Mouse (Mus musculus) 3134 (cell line): Measurements from ENCODE around the gene Slc35a5.

Source experiments
- DNase-seq: peaks from one replicate; pipeline ENCODE4 v3.0.0-alpha.2; 2011; ENCODE audit warnings: low spot score; ENCODE audit not compliant: insufficient read length; ENCODE audit errors: extremely low read depth

Slc35a5 gene

DNA sequence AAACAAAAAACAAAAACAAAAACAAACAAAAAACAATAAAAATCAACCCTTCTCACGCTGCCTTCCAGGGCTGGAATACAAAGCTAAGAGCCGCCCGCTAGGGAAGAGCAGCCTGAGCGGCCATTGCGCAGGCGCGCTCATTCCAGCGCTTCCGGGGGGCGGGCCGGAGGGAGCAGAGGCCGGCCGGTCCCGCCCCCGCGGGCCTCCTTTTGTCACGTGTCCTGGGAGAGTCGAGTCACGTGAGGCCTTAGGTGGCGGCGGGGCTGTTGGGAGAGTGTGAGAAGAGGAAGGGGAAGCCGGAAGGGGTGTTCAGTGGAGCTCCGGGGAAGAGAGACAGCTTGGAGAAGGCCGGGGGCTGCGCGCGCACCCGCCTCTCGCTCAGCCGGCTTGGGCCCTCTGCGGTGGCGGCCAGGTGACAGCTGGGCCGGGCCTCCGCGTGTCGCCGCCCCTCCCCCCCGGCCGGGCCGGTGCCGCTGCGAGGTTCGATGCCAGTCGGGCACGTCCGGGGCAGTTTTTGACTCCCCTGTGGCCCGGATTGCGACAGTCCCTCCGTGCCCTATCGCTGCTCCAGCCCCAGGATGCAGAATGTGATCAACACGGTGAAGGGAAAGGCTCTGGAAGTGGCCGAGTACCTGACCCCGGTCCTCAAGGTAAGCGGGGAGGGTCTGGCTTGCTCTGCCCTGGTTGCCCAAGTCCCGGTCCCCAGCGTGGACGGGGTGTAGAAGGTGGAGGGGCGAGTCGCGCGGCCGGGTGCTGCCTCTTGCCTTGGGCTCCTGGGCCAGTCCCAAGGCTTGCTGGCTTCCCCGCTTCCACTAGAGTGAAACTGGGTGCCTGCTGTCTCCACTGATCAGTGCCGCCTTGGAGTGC, at the start of gene Slc35a5, which contains the start of gene Atg3:
Gene Slc35a5, minus strand, starts transcription at position 185 of the 867 bp plus-strand sequence.
Gene Atg3, plus strand, starts transcription at position 264 of the 867 bp plus-strand sequence.
- peak; percentile 95 for DNase-seq

DNA sequence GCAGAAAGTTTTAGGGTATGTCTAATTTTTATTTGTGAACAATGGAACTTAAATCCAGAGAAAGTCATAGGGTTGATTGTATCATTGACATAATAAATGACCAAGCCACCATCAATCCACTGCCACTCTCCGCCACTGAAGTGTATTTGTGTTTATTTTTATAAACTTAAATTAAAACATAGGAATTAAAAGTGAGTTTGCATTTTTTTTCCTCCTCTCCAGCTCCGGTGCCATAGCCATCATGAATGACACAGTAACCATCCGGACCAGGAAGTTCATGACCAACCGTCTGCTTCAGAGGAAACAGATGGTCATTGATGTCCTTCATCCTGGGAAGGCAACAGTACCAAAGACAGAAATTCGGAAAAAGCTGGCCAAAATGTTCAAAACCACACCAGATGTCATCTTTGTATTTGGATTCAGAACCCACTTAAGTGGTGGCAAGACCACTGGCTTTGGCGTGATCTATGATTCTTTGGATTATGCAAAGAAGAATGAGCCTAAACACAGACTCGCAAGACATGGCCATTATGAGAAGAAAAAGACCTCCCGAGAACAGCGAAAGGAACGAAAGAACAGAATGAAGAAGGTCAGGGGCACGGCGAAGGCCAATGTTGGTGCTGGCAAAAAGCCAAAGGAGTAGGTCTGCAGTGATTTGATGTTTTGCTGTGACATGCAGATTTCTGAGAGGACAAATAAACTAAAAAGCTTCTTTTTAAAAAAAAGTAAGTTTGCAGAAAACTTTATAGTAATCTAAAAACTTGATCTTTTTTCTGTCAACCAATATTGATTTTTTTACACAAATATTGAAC, 46.6 kb upstream of the Slc35a5 start:
- no peak for DNase-seq

DNA sequence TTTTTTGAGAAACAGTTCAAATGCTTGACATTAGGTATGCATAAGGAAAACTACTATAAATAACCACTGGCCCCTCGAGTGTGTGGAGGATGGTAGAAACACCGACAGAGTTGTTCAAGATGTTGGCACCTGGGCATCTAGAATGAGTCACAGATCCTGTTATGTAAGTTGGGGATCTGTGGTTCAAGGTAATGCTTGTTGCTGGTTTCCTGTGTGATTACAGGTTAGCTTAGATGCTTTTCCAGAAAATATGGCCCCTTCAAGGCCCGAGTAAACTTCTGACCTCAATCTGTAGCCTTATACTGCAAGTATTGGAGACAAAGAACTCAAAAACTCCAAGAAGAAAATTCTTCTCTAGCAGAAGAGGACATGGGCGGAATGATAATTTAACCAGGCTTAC, 45.9 kb upstream of the Slc35a5 start:
- DNase-seq, result no peak

DNA sequence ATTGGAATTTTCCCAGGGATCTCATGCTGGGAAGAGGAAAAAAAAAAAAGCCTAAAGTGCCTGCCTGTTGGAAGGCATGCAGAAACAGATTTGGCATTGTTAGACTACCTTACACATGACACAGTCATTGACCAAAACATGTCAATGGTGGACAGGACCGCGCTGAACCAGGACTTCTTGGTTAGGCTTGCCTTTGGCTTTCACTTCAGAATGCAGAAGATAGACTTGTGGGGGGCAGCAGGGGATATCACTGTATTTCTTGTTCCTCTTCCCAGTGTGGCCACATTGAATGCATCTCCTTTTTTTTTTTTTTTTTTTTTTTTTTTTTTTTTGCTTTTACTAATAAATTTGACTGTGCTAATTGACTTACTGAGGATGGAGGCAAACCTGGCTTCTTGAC, 42.9 kb upstream of the Slc35a5 start:
- no peak for DNase-seq

DNA sequence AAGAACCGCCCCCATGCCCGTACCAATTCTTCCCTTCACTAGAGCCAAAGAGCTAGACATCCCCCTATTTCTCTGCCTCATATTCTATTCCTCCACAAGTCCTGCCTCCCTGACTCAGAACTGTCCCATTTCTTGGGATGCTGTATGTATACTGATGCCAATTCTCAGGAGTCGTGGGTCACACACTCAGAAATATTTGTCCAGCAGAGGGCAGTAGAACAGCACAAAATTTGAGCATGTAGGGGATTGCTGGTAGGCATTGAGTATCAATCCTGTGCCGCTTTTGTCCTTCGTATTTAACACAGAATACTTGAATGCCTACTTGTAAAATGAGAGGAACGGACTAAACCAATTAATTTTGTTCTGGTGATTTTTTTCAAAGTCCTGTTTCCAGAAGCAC, 38.3 kb upstream of the Slc35a5 start:
- peak; percentile 13 for DNase-seq

DNA sequence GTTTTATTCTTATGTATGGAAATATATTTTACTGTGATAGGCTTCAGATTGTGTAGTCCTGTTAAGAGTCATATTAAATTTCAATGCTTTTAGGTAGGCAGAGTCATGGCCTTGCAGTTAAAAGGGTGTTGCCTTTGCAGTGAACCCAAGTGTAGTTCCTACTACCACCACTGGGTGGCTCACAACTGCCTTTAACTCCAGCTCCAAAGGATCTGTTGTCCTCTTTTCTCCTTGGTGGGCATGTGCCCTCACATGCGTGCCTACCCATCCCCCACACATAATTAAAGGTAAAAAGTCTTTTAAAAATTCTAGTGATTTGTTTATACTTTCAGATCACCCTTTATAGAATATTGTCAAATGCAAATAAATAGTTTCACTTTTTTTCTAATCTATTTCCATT, 34.1 kb upstream of the Slc35a5 start:
- DNase-seq, result peak; percentile 14

DNA sequence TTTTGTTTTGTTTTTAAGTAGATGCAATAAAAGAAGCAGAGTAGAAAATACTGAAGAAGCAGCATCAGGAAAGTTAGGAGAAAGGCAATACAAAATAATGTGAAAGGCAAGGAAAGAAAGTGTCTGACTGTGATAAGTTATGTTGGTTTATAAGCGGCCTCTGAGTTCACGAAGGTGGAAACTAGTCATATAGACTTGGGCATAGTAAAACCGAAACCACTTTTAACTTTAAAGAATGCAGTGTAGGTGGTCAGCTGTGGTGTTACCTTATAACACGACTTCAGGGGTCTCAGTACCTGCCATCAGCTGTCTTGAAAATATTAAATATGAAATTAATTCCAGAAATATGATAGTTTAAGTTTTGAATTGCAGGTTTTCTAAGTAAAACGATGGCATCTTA, 23.3 kb upstream of the Slc35a5 start:
- no peak for DNase-seq

DNA sequence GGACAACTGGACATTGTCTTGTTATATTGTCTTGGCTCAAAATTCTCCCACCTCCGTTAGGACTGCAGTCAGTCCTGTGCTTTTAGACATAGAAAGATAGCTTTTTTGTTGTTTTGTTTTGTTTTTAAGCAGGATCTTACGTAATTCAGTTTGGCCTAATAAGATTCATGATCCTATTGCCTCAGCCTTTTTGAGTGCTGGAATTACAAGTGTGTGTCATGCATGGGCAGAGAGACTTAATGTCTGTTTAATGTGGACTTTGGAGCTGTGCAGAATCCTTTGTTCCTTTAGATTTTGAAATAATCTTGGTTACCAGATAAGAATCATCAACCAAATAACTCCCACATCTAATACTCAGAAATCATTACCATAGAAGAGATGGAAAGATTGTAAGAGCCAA, 20.0 kb upstream of the Slc35a5 start:
- DNase-seq, result no peak

DNA sequence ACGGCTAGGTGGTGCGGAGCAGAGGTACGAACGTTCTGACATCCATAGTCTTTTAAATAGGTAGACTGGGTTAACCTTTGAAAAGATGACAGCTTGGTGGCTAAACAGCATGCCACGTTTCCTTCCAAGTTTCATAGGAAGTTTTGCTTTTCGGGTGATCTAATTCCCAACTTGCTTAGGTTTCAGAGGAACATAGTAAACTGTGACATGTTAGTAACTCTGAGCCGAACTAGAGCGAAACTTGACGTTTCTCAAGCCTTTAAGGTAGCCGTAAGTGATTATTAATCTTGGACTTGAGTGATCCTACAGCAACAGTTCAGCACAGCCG, 847 bp upstream of the Slc35a5 start:
- DNase-seq, result no peak

DNA sequence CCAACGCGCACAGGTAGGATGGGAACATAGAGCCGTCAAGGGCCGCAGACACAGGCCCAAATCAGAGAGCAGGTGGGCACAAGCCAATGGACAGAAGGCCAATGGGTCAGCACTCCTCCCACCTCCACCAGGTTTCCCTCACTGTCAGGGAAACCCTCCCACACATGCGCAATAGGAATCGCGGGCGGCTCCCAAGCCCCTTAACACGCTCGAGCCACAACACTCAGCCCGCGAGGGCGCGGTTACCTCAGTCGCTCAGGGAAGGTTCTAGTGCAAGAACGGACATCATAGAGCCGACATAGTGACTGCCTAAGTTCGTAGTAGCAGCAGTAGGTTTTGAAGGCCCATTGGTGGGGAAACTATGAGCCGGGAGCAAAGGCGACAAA, 377 bp downstream of the Slc35a5 start:
- peak; percentile 76 for DNase-seq

DNA sequence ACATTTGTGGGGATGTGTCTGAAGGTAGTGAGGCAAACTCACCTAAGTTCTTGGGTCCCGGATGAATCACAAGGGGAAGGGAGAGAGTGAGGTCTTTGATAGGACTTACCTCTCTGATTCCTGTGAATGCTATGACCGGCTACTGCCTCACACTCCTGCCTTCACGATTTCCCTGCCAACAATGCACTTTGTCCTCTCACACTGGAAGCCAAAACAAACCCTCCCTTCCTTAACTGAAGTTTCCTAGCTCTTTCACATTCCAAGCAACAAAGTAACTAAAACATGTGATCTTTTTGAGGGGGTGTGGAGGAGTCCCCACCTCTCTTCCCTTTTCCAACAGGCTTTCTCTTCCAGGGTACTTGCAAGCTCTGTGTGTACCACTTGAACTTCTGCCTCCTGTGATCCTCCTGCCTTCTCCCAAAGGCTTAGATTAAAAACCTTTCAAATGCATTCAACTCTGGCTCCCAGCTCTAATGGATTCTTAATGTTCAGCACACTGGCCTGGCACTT, 3.7 kb downstream of the Slc35a5 start:
- no peak for DNase-seq

DNA sequence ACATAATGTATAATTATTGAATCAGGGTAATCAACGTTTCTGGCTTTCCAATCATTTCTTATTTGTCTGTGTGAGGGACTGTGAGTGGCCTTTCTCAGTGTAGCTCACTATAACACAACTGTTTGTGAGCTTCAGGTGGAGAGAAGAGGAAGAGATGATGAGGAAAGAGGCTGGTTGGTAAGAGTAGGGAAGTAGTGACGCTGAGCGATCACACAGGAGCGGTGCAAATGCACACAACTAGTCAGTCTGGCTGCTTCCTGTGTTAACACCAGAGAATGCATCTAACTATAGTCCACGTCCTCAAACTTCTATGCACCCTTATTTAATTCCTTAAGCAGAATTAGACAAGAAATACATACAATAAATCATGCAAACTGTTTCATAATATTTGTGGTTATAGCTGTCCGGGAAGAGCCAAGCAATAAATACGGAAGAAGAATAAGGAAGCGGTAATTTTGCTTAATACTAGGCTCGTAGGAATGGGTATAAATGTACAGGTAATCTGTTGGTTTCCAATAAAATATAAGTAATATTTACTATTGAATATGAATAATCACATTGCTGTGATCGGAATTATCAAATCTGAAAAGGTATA, 9.9 kb downstream of the Slc35a5 start:
- DNase-seq, result no peak

DNA sequence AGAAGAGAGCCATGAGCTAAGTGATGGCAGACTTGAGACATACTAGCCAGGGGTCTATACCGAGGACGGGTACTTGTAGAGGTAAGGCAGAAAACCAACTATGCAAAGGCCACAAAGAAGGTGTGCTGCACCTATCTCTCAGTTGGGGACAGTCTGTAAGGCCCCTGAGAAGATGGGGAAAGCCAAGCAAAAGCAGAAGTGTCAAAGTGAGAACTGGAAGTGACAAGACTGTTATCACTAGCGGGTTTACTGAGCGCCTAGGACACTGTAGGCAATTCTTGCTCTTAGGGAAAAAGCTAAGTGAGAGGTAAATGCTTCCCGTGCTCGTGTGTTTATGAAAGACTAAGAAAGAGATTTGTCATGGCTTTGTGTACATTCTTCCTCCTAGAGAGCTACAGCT, 13.4 kb downstream of the Slc35a5 start:
- DNase-seq, result no peak

DNA sequence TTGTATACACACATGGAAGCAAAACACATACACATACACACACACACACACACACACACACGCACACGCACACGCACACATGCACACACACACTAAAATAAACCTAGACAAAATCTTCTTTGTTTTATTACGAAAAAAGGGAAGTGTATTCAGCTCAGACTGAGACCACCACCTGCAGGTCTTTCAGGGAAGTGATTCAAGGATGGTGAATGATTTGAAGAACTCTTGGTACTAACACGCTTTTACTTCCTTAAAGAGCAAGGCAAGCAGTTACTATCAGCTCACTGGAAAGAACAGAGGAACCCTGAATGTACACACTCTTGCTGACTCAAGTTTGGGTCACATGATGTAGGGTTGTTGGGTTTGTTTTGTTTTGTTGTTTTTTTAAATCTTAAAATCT, 15.9 kb downstream of the Slc35a5 start:
- no peak for DNase-seq

DNA sequence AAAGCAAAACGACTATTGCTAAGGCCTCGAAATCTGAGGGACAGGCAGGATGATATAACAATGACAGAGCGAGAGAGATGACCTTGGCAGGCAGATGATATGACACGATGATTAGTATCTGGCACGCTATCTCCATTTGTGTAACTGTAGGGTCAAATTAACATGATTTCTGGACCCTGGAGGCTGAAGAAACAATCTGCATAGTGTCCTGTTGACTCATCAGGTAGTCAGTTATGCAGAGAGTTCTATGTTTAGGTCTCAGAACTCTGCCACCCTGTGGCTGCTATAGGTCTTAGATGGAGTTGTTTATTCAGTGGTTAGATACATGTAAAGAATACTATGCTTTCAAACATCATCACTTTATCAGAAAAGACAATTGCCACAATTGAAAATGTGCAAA, 16.8 kb downstream of the Slc35a5 start:
- no peak for DNase-seq

DNA sequence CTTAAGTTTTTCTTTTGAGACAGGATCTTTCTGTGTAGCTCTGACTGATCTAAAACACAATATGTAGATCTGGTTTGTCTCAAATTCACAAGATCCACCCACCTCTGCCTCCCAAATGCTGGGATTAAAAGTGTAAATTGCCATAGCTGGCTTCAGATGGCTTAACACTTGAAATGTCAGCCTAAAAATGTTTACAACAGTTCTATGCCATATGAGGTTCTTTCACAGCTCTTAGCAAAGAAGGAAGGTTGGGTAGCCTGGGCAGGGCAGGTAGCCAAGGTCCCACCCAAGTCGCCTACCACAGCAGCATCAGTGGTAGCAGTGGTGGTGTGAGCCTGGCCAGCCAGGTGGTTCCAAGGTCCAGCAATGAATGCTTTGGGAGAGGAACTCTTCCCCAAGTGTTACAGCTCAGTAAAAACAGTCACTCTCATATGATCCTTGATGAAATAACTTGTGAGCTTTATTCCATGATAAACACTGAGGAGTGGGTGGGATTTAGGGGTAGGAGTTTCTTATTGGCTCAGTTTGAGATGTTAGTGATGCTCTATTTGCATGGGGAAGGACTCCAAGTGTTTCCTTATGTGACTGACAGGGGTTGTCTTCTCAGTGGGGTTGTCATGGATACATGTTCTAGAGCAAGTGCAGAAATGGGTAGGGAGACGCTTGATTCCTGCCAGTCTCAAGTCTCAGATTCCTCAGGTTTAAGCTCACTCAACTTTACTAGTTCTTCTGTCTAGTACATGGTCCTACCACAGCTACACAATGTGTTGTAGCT, 30.4 kb downstream of the Slc35a5 start:
- DNase-seq, result no peak

DNA sequence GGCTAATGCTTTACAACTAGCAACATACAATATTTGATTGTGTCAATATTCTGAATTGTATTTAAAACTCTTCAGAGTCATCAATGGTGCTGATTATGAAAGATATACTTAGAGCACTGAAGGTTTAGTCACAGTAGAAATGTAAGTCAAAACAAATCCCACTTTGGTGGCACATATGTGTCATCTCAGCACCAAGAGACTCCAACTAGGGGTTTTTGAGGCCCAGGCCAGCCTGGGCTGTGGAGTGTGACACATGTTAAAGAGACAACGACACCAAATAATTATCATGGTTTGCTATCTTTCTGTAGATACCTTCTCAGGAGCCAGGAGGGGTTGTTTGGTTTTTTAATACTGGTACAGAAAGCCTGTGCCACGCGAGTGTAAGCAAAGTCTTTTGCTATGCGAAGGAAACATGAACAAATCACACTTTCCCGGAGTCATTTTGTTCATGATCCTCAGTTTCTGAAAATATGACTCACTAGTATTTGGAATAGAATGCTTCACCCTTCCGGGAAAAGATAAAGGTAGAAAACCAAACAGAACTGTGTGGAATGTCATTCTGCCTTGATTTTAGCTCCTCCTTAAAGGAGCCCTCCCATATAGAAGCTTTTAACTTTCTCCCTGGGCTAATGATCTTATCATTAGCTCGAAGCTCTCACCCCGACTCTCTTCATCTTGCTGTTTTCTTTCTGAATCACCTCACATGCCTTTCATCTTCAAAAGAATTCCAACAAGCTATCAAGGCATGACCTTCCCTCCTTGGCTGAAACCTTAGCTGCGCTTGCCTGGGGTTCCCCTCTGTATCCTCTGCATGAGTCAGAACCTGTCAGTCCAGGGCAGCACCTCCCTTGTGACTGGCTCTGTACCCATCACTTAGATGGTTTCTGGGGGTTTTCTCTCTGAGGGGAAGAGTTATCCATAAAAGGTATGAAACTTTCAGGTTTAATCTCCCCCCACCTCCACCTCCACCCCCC, 34.0 kb downstream of the Slc35a5 start:
- DNase-seq, result no peak

DNA sequence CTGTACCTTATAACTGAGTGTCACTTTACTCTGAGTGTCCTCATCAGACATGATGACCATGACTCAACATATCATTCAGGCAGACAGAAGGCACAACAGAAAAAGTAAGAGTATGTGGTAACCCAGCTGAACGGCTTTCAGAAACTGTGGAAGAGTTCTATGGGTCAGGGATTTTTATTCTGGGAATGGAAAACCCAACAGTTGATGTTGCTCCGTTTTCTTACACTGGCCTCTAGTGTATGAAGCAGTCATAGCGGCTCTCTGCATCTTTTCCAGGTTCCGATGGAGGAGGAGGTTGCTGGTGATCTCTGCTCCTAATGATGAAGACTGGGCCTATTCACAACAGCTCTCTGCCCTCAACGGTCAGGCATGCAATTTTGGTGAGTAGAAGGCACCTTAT, 35.9 kb downstream of the Slc35a5 start:
- no peak for DNase-seq

DNA sequence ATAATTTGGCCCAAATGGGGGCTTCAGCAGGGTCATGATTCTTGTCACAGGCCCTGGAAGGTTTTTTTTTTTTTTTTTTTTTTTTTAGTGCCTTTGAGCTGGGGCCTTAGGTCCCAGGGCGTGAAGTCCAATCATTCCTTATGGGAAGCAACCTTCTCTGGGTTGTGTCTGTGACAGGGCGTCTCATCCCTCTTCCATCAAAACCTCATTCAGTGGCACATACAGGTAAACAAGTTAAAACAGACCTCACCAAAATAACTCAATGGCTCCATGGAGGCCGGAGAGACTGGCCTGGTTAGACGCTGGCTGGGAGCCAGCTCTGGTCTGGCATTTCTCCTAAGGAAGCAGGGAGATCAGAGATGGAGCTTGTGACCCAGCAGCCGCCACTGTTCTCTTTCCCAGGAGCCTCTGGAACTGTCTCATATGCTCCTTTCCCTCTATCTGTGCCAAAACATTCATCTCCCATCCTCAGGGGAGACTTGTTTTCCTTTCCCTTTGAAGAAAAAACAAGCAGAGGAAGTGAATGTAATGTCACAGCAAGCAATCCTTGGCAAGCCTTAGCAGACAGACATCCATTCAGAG, 37.6 kb downstream of the Slc35a5 start:
- no peak for DNase-seq
